Mouse (Mus musculus): Measurements from ENCODE around the gene Slc27a2.
"Not testable (repeated sequence)": the region's sequence is repeated elsewhere in the genome, so short reads cannot be mapped to it uniquely, and the experiment has no call there.

DNA sequence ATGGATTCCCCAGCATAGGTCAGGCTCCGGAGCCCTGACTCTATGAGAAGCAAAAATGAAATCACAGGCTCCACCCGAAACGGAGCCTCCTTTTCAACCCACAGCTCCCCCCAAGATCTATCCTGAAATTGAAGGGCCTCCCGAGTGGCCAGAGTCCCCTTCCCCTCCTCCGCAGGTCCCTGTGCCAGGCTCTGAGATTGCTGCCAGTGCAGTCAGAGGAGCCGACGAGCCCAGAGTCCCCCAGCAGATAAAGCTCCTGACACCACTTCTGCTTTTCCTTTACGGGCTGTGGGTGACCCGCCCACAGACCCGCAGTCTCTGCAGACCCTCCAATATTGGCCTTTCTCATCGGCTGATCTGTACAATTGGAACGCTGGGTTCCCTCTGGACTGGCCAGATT, 57.4 kb downstream of the Slc27a2 start:
- TF ChIP-seq CTCF (IDR thresholded peaks at IDR 0.05; ENCODE audit: borderline replicate concordance, insufficient read depth, low read depth, low read length); POLR2A (IDR thresholded peaks at IDR 0.05; ENCODE audit: borderline replicate concordance, insufficient read depth, low read length): not testable (repeated sequence)
